Mouse (Mus musculus) stomach, postnatal 0 days (tissue): Measurements from ENCODE around the gene Pgpep1. TPM values are rescaled to one million over a fixed set of nuclear protein-coding genes. Genes with fewer than 3 reads are reported as not detected.
A peak's percentile ranks its signal among the peaks of the same experiment; 100 is the strongest.

Experiments used
- ATAC-seq: fragments of 200-750 bp; cut with Nextera tagmentation; 2 replicates; pipeline ENCODE4 v1.8.0; 2017; ENCODE audit not compliant: low FRiP score, low TSS enrichment
- DNase-seq: peaks from one replicate; pipeline ENCODE4 v3.0.0-alpha.2; 2016; ENCODE audit warnings: low spot score
- H3K27ac ChIP-seq: fragments of 300-500 bp; sonication (generic); replicated peaks from 2 replicates; pipeline ENCODE4 v1.5.1; 2014; ENCODE audit warnings: mild to moderate bottlenecking, control low read depth
- H3K27me3 ChIP-seq: fragments of 300-500 bp; sonication (generic); 2 replicates; pipeline ENCODE4 v1.6.1; 2014; ENCODE audit warnings: low read length; ENCODE audit not compliant: control insufficient read depth, insufficient read depth
- H3K36me3 ChIP-seq: fragments of 300-500 bp; sonication (generic); 2 replicates; pipeline ENCODE4 v1.6.1; 2014; ENCODE audit warnings: low read length, mixed read lengths; ENCODE audit not compliant: control insufficient read depth, insufficient read depth
- H3K4me1 ChIP-seq: fragments of 300-500 bp; sonication (generic); replicated peaks from 2 replicates; pipeline ENCODE4 v1.6.1; 2014; ENCODE audit warnings: antibody characterized with exemption; ENCODE audit not compliant: control insufficient read depth, insufficient read depth
- H3K4me2 ChIP-seq: fragments of 300-500 bp; sonication (generic); replicated peaks from 2 replicates; pipeline ENCODE4 v1.6.1; 2014; ENCODE audit warnings: low read depth, mild to moderate bottlenecking, control low read depth, moderate library complexity
- H3K4me3 ChIP-seq: fragments of 300-500 bp; sonication (generic); 2 replicates; pipeline ENCODE4 v1.5.1; 2014; ENCODE audit warnings: low read depth, low read length, control low read depth
- H3K9ac ChIP-seq: fragments of 300-500 bp; sonication (generic); 2 replicates; pipeline ENCODE4 v1.6.1; 2014; ENCODE audit warnings: mild to moderate bottlenecking, low read length, control low read depth, mixed read lengths
- H3K9me3 ChIP-seq: fragments of 300-500 bp; sonication (generic); 2 replicates; pipeline ENCODE4 v1.6.1; 2016; ENCODE audit warnings: low read length; ENCODE audit not compliant: control insufficient read depth
- CTCF ChIP-seq: IDR thresholded peaks from 2 replicates; pipeline ENCODE4 v1.5.1; 2016; ENCODE audit warnings: antibody characterized with exemption, low read depth, mild to moderate bottlenecking, moderate library complexity
- EP300 ChIP-seq: optimal IDR thresholded peaks from 2 replicates; pipeline ENCODE3; 2016; ENCODE audit warnings: antibody characterized with exemption
- WGBS: fragments of 180-500 bp; shearing (Covaris S2); extraction: QIAGEN DNeasy Blood & Tissue Kit; methylation state at CpG from one replicate; pipeline ENCODE4 v1.1.7; 2014; 5-methylcytosine and 5-hydroxymethylcytosine counted together
- polyA plus RNA-seq: library from polyadenylated mRNA; unstranded; fragments of >200 nt; fragmentation: Nextera tagmentation; extraction: Ambion mirVana; gene quantifications from 2 replicates; pipeline ENCODE4 v1.2.1, GENCODE M21; 2015

Gene Pgpep1
- polyA plus RNA-seq, 1 experiment from 2014 or later = 23.3 TPM

DNA sequence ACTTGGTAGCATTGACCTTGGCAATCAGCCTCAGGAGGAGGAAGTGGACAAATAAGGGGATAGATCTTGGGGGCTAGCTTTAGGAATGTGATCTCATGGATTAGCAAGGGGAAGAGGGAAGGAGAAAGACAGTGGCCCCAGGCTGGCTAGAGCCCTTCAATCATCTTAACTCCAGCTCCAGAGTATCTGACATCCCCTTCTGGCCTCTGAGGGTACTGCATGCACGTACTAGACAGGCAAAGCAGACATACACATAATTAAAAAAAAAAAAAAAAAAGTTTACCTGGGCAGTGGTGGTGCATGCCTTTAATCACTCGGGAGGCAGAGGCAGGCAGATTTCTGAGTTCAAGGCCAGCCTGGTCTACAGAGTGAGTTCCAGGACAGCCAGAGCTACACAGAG lies 16.1 kb downstream of the Pgpep1 start:
- Histone ChIP-seq H3K9ac (no peak overlapping the region), H3K27me3 (no peaks in the 10 kb centered on the region), H3K9me3 (no peaks in the 10 kb centered on the region), H3K4me3 (no peak overlapping the region), H3K4me1 (peaks cover 5% of the 10 kb centered on the region; the same call in 1 of the 2 replicates), H3K36me3 (no peaks in the 10 kb centered on the region), H3K27ac (no peak overlapping the region), H3K4me2 (no peak overlapping the region)
- no peak for TF ChIP-seq EP300
- peak; percentile 51 for TF ChIP-seq CTCF
- WGBS = 74% methylated on average over 2 of the region's 2 CpGs
- ATAC-seq (no peak), DNase-seq (no peak)

DNA sequence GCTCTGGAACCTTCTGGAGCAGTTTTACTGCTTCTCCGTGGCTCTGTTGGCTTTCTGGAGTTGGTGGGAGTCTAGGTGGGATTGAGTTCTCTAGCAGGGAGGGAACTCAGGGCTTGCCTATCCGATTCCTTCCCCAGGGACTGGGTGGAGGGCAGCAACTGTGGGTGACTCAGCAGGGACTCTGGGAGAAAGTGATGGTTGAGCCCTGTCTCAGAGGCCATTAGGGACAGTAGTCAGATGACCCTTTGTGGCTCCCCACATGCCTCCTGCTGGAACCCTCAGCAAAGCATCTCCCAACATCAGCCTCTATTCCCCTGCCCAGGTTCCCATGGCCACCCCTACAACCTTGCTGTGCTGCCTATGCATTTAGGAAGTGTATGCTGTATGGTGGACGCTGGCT lies 17.2 kb downstream of the Pgpep1 start:
- no peak overlapping the region for H3K4me2 ChIP-seq
- no peak overlapping the region for H3K27ac ChIP-seq
- no peak overlapping the region for H3K9ac ChIP-seq
- WGBS = 68% methylated on average over 3 of the region's 3 CpGs
- H3K36me3 ChIP-seq = no peaks in the 10 kb centered on the region
- no peaks in the 10 kb centered on the region for H3K9me3 ChIP-seq
- H3K27me3 ChIP-seq = no peaks in the 10 kb centered on the region
- TF ChIP-seq EP300 (no peak), CTCF (no peak)
- no peak for ATAC-seq
- H3K4me3 ChIP-seq = no peak overlapping the region
- DNase-seq = no peak
- no peaks in the 10 kb centered on the region for H3K4me1 ChIP-seq

DNA sequence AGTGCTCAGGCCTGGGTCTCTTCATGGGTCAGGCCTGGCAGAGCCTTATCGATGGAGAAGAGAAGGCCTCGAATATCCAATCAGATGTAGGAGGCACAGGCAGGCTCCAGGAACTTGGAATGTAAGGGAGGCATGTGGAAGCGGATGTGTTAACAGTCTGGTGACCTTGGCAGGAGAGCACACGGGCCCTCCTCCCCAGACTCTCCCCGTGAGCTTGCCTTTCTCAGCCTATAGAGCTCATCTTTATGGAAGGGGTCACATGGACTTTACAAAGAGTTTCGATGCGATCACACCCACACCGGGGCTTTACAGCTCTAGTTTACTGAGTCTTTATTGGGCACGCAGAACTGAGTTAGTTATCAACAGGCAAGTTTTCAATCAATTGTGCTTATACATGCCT lies 21.4 kb downstream of the Pgpep1 start:
- H3K9ac ChIP-seq = no peak overlapping the region
- no peak overlapping the region for H3K4me2 ChIP-seq
- 62% methylated on average over 9 of the region's 9 CpGs for WGBS
- DNase-seq (no peak), ATAC-seq (no peak)
- 0 out of 2 replicates have a peak, but pooled peaks cover 3% of the 10 kb centered on the region for H3K4me1 ChIP-seq
- no peak overlapping the region for H3K27ac ChIP-seq
- H3K36me3 ChIP-seq = no peaks in the 10 kb centered on the region
- H3K4me3 ChIP-seq = no peak overlapping the region
- H3K9me3 ChIP-seq = no peaks in the 10 kb centered on the region
- TF ChIP-seq EP300 (no peak), CTCF (no peak)
- no peaks in the 10 kb centered on the region for H3K27me3 ChIP-seq

DNA sequence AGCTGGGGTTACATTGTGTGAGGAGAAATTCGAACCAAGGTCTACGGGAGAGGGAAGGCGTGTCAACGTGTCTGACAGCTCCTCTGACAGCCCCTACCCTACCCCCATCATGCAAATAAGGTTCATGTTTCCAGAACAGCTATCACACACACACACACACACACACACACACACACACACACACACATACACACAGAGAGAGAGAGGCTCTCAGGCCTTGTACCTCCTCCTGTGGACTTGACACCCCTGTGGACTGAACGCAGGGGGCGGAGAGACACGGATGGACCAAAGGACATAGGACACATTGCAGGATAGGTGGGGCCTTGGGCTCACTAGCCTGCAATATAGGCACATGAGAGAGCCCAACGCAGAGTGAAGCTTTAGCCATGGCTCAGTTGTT lies 23.4 kb downstream of the Pgpep1 start:
- DNase-seq = no peak
- TF ChIP-seq EP300 (no peak), CTCF (no peak)
- Histone ChIP-seq H3K9ac (no peak overlapping the region), H3K36me3 (no peaks in the 10 kb centered on the region), H3K9me3 (no peaks in the 10 kb centered on the region), H3K4me1 (0 out of 2 replicates have a peak, but pooled peaks cover 3% of the 10 kb centered on the region), H3K4me2 (no peak overlapping the region), H3K4me3 (no peak overlapping the region), H3K27ac (no peak overlapping the region), H3K27me3 (no peaks in the 10 kb centered on the region)
- no peak for ATAC-seq
- WGBS = 62% methylated on average over 8 of the region's 8 CpGs

DNA sequence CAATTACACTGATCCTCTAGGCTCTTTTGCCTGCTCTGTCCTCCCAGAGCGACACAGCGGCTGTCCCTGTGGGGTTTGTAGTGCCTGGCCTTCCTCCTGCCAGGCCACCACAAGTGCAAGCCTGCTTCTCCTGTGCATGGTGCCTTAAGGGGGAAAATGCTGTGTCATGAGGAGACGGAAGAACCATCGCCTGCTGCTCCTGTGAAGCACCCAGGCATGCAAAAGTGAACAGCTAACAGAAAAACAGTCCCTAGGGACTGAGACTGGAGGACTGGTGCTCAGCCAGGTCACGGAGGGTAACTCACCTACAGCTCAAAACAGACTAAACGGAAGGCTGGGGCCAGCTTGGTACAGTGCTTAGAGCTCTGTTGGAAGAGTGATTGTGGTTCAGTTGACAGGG lies 24.7 kb downstream of the Pgpep1 start:
- Histone ChIP-seq H3K27me3 (no peaks in the 10 kb centered on the region), H3K4me1 (0 out of 2 replicates have a peak, but pooled peaks cover 3% of the 10 kb centered on the region), H3K4me2 (no peak overlapping the region), H3K36me3 (no peaks in the 10 kb centered on the region), H3K9me3 (no peaks in the 10 kb centered on the region), H3K4me3 (no peak overlapping the region), H3K27ac (no peak overlapping the region), H3K9ac (no peak overlapping the region)
- WGBS = 71% methylated on average over 6 of the region's 6 CpGs
- no peak for DNase-seq
- no peak for ATAC-seq
- TF ChIP-seq CTCF = no peak

DNA sequence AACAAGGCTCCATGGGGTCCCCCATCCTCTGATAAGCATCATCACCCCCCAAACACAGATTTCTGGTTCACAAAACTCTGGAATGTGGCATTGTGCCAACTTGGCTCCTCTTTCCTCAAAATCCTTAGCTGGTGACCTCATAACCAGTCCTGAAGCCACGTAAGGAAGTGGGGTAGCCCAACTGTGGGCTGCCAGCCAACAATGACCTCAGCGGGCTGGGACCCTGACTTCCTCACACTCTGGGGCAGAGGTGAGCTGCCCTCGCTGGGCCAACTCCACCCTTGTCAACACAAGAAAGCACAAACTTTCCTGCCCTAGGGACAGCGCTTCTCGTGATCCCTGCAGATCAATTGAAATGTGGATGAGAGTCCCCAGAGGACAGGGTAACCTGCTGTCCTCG lies 26.1 kb downstream of the Pgpep1 start:
- DNase-seq = peak; percentile 72
- Histone ChIP-seq H3K9ac (no peak overlapping the region), H3K27me3 (no peaks in the 10 kb centered on the region), H3K4me1 (peaks cover 10% of the 10 kb centered on the region; the same call in 1 of the 2 replicates), H3K27ac (no peak overlapping the region), H3K4me3 (no peak overlapping the region), H3K4me2 (no peak overlapping the region), H3K36me3 (no peaks in the 10 kb centered on the region), H3K9me3 (no peaks in the 10 kb centered on the region)
- no peak for TF ChIP-seq EP300
- no peak for TF ChIP-seq CTCF
- peak; percentile 36 for ATAC-seq
- WGBS = 36% methylated on average over 6 of the region's 6 CpGs
